Comparison of ENCODE assay signal across 26 mouse cellular contexts in genomic region chr11:120789355-120789754, GRCm38 (mm10).
"Had no signal": no experiment of that assay in that cellular context is flagged by ENCODE, and none has a peak within 500 bp of the region (broad histone marks: within the 10 kb centered on the region; RNA-seq: fewer than 3 reads in every experiment).

No protein-coding gene starts in this region.

- H3K27ac ChIP-seq: gastrocnemius, adult 2 months; heart, embryonic 10.5 days; hindbrain, embryonic 10.5 days; hindbrain, embryonic 12.5 days; hindbrain, embryonic 14.5 days; intestine, embryonic 15.5 days; limb, embryonic 12.5 days; limb, embryonic 15.5 days; liver, embryonic 12.5 days; liver, embryonic 14.5 days had no signal

- H3K27me3 ChIP-seq: heart, embryonic 12.5 days; hindbrain, embryonic 12.5 days; intestine, embryonic 15.5 days; limb, embryonic 12.5 days; limb, embryonic 15.5 days; liver, embryonic 12.5 days had no signal

- ATAC-seq: hindbrain, embryonic 16.5 days; inflammation-experienced regulatory T-cells, adult 6 months; intestine, embryonic 15.5 days; intestine, postnatal 0 days; liver, embryonic 12.5 days had no signal

- DNase-seq: gastrocnemius, adult 2 months; gastrocnemius, postnatal 10 days; gastrocnemius, postnatal 25 days; heart, adult 18-20 months; heart, postnatal 10 days; heart, postnatal 4 days; kidney, adult 18-20 months; kidney, adult 8-10 months; kidney, postnatal 10 days; kidney, postnatal 4 days; layer of hippocampus, adult 9-11 months; layer of hippocampus, postnatal 36 days; left cerebral cortex, postnatal 4 days had no signal

- H3K9ac ChIP-seq: heart, embryonic 12.5 days; hindbrain, embryonic 12.5 days; hindbrain, embryonic 14.5 days; intestine, embryonic 15.5 days; limb, embryonic 12.5 days; limb, embryonic 15.5 days; liver, embryonic 12.5 days; liver, embryonic 14.5 days had no signal

- H3K9me3 ChIP-seq: heart, embryonic 10.5 days; heart, embryonic 12.5 days; hindbrain, embryonic 10.5 days; hindbrain, embryonic 12.5 days; intestine, embryonic 15.5 days; limb, embryonic 12.5 days; limb, embryonic 15.5 days; liver, embryonic 12.5 days had no signal

- H3K4me3 ChIP-seq: gastrocnemius, adult 2 months; heart, embryonic 10.5 days; heart, embryonic 12.5 days; hindbrain, embryonic 10.5 days; hindbrain, embryonic 12.5 days; intestine, embryonic 15.5 days; limb, embryonic 12.5 days; limb, embryonic 15.5 days; liver, embryonic 12.5 days had no signal

- H3K4me2 ChIP-seq: heart, embryonic 12.5 days; hindbrain, embryonic 12.5 days; hindbrain, embryonic 14.5 days; intestine, embryonic 15.5 days; limb, embryonic 12.5 days; limb, embryonic 15.5 days; liver, embryonic 12.5 days had no signal
